Mouse (Mus musculus) adrenal gland, postnatal 25 days (tissue): ENCODE measurements at regions not wholly inside any gene's neighbourhood (a gene's known extent, or its start where the extent isn't known, plus 50 kb on each side); places are given as distances from the start of the nearest gene placed in this dataset.
"Not testable (repeated sequence)": the region's sequence is repeated elsewhere in the genome, so short reads cannot be mapped to it uniquely, and the experiment has no call there.

Experiments used
- DNase-seq: peaks from one replicate; pipeline ENCODE4 v3.0.0; 2021; ENCODE audit warnings: mixed read lengths

DNA sequence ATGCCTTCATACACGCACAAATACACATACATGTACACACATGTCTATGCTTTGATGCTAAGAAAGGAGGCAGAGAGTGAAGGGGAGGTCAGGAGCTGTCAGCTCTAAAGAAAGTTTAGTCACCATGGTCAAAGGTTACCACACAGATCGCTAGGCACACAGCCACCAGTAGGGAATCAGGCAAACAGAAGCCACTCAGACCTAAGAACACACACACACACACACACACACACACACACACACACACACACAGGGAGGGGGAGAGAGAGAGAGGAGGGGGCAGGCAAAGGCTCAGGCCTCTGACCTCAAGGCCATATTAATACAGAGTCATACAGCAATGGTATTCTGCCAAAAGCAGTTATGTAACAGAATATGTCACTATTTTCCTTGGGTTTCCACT lies 67.5 kb upstream of the Atxn1 start:
- peak; percentile 41 for DNase-seq

DNA sequence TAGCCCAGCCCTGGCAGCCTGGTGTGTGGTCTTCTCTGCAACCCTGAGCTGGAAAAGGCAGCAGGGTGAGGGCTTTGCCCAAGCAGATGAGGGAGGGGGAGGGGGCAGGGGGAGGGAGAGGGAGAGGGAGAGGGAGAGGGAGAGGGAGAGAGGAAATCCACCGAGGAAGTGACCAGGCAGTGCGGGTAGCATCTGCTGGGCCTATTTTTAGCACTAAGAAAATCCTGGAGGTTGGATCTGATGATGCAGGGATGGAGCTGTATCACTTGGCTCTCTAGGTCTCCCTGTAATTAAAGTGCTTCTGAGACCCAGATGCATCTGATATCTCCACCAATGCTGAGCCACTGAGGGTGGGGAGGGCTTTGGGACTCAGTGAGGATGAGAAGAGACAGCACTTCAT lies 61.2 kb upstream of the Atxn1 start:
- DNase-seq: no peak

DNA sequence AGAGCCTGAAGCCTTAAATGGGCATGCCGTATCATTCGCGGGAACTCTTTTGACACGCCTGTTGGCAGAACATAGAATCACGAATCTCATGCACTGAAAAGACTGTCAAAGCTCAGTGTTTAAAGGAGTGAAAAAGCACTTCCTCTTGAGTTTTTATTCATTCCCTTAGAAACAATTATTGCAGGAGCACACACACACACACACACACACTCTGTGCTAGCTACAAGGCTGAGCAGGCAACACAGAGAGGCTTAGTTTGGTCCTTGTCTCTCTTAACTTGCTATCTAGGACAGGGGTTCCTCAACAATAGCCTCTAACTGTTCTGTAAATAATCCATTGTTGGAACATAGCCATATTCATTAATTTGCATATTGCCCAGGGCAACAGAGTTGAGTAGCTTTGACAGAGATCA lies 58.8 kb upstream of the Atxn1 start:
- no peak for DNase-seq

DNA sequence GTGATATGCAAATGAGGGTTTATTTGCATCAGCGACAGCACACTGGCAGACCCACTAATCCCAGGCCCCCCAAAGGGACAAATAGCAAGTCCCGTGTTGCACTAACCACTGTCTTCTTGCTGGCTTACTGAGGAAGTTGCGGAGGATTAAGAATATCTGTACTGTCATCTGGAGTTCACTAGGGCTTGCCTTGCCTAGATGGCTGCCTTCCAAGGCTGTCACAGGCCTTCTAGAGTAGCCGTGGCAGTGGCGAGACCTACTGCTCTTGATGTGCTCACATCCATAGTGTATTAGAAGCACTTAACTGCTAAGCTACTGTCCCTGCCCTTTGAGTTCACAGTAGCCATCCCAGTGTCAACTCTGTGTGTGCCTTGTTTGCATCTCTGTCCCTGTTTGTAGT lies 58.4 kb upstream of the Atxn1 start:
- no peak for DNase-seq

DNA sequence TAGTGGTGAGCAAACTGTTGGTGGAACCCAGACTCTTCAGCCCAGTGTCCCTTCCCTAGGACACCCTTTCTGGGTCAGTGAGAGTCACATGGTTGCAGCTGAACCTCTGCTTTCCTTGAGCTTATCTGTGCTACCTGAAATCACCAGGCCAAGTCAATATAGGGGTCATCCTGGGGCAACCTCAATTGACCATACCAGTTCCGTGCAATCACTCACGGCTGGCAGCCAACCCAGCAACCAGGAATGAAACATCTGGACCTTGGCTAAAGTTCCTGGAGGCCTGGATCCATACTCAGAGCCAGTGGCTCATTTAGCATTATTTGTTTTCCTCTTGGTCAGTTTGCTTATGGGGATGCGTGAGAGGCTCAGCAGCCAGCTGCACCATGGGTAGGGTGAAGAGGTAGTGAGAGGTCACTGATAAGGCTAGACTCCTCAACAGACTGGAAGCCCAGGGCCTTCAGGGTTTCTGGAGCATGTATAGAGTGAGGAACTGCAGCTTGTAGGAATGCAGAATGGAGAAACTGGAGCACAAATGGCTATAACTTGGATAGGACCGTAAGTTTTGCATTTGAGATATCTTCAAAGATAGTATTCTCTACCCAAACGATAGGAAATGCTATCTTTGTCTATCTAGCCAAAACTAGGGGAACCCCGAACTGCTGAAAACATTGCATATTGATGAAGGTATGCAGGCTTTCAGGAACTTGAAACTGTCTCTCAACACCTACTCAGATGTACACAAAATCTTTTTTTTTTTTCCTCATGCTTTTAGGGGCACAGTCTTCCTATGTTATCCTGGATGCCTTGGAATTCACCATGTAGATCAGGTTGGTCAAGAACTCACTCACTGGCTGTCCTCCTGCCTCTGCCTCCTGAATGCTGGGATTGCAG lies 56.4 kb upstream of the Atxn1 start:
- peak; percentile 15 for DNase-seq

DNA sequence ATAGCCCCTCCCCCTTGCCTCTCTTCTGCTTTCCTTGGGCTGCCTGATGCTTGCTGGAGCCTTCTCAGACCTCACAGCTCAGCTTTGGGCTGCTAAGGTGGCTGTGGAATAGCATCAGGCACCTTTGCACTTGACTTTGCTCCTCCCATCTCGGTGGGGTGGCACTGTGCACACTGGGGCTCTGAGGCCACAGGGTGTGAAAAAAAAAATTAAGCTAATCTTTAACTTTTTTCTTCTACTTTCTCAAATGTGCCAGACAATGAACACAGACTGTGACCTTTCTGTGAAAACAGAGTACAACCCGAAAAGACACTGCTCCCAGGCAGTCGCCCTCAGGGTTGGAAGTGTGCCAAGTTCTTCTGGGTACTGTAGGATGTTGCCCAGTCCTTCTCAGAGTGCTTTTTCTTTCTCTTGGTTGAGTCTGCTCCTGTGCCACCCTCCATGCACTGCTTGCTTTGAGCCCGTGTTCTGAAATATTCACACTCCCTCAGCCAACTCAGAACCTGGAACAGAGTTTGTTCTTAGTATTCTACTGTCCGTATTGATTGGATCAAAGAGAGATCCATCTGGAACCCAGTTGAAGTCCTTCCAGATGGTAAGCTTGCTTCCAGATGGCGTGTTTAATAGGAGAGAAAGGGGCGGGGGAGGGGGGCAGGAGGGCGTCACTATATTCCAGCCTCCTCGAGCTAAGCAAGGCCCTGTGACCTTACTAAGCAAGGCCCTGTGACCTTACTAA lies 54.8 kb upstream of the Atxn1 start:
- peak; percentile 18 for DNase-seq

DNA sequence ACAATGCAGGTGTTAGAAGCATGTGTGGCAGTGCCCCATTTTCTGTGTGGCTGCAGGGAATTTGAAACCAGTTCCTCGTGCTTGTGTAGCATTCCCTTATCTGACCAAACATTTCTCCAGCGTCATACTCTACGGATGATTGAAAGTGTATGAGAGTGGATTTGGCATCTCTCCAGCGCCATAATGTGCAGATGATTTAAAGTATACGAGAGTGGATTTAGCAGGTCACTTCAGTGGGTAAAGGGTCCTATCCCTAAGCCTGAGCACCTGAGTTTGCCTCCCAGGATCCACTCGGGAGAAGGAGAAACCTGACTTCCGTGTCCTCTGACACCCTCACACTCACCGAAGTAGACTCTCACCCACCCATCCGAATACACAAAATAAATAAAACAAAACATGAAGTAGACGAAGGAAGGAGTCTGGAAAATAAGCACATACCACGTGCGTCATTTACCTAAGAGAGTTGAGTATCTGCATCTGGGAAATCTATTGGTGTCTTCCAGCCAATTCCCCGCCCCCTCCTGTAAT lies 54.2 kb upstream of the Atxn1 start:
- DNase-seq: no peak

DNA sequence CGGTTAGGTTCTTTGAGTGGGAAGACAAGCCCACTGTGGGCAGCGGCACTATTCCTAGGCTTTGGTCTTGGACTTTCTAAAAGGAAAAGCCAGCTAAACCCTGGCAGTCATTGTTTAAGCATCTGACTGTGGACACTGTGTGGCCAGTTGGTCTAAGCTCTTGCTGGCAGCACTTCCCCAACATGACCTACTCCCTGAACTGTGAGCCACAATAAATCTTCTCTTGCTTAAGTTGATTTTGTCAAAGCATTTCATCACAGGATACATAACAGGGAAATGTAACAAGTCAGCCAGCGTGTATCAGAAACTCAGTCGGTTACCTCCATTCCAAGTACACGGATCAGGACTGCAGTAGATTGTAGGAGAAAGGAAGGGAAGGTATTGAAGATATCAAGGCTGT lies 52.9 kb upstream of the Atxn1 start:
- no peak for DNase-seq

DNA sequence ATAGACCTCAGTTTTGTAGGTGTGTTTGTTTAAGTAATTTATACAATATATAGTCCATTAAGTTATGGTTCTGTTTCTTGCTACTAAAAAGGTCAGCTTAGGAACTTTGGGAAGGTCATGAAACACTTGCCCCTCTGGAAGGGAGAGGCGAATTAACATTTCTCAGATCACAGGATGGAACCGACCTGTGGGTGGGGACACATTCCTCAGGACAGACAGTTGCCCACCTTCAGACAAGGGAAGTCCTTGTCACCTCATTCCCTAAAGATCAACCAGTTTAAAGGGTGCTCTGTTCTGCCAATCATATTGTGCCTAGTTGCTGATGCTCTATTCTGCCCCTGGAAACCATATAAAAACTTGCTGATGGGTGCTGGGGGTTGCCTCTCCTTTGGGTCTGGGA lies 52.2 kb upstream of the Atxn1 start:
- not testable (repeated sequence) for DNase-seq

DNA sequence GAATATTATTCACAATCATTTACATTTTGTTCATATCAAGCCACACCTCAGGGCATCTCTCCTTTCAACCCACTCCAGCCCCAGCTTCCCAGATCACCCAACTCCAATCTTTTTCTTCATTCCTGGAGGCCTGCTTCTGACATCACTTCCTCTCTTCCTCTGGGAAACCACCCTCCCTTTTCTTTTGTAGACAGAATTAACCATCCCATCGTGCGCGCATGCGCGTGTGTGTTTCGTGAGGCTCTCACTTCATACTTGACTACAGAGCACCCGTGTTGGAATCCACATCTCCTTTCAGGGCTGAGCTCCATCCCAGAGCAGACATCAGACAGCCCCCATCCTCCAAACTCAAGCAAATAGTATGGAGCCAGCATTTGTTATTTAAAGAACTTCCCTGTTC lies 50.4 kb upstream of the Atxn1 start:
- no peak for DNase-seq

DNA sequence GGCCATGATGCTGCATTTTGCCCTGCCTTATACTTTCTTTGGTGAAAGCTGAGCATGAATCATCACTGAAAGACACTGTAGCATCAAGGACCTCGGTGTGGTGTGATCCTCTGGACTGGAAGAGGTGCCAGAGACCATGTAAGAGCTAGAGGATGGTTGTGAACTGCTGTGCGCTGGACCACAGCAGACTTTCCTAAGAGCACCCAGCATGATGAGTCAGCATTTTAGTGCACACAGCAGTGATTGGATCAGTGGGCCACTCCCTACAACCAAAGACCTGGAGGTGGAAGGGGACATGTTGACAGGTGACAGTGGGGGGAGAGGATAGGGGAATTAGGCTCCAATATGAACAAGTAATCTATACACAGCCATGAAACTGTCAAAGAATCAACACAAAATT lies 49.8 kb upstream of the Atxn1 start:
- no peak for DNase-seq
